ENCODE assay signal across 18 mouse cellular contexts in the genomic region with DNA sequence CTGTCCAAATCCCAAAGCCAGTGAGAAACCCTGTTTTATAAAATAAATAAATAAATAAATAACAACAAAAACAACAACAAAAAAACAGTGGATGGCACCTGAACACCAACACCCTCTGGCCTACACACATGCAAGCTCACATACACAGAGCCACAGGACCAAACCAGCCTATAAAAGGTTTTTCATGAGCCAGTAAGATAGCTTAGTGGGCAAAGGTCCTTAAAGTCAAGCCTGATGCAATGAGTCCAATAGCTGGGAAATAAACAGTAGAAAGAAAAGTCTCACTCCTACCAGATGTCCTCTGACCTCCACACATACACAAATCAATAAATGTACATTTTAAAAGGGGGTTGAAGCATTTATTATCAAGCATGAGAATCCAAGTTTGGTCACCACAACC. TPM values are rescaled to one million over a fixed set of nuclear protein-coding genes. Genes with fewer than 3 reads are reported as not detected.
DNase-seq lines count a peak whose midpoint lies in the region; ATAC-seq and TF ChIP-seq lines count a peak whose summit lies in the region.
"Had no signal": no experiment of that assay in that cellular context is flagged by ENCODE, and none has a peak within 500 bp of the region (broad histone marks: within the 10 kb centered on the region; RNA-seq: fewer than 3 reads in every experiment).

No protein-coding gene starts in this region.

- DNase-seq in adipocyte (ENCODE audit: low spot score): peak; percentile 53
- DNase-seq in liver, embryonic 13.5 days: no peak
- no peak for DNase-seq in liver, postnatal 0 days
- no peak for DNase-seq in cerebellum, adult 9-11 months
- DNase-seq in gastrocnemius, postnatal 36 days: no peak
- DNase-seq: adrenal gland, postnatal 10 days; cerebellum, adult 11-12 months; cerebellum, adult 9-10 months; cerebellum, postnatal 36 days; forebrain, postnatal 0 days; gastrocnemius, postnatal 14 days had no signal

- no peaks in the 10 kb centered on the region for H3K27me3 ChIP-seq in intestine, embryonic 16.5 days (replicated peaks; ENCODE audit: control insufficient read depth, insufficient read depth, low read length)
- no peaks in the 10 kb centered on the region for H3K27me3 ChIP-seq in liver, embryonic 13.5 days
- H3K27me3 ChIP-seq in liver, postnatal 0 days (ENCODE audit: insufficient read depth, low read length): no peaks in the 10 kb centered on the region
- H3K27me3 ChIP-seq: forebrain, embryonic 13.5 days; heart, embryonic 12.5 days had no signal

- no peak overlapping the region for H3K4me2 ChIP-seq in intestine, embryonic 16.5 days (ENCODE audit: low read depth, low read length)
- H3K4me2 ChIP-seq in liver, embryonic 13.5 days: peak overlapping the region; percentile 8; the same call in 1 of the 2 replicates
- peak overlapping the region; percentile 40; the same call in 1 of the 2 replicates for H3K4me2 ChIP-seq in liver, postnatal 0 days (ENCODE audit: low read depth, low read length)
- H3K4me2 ChIP-seq: forebrain, embryonic 13.5 days; heart, embryonic 12.5 days; hindbrain, embryonic 14.5 days had no signal

- TF ChIP-seq CTCF in liver, postnatal 0 days (IDR thresholded peaks at IDR 0.05; ENCODE audit: low read depth): no peak

- no peak overlapping the region for H3K27ac ChIP-seq in intestine, embryonic 16.5 days (ENCODE audit: low read length)
- H3K27ac ChIP-seq in liver, embryonic 13.5 days: peak overlapping the region; percentile 29; the same call in 1 of the 2 replicates
- peak overlapping the region; percentile 77 for H3K27ac ChIP-seq in liver, postnatal 0 days (ENCODE audit: low read depth)
- H3K27ac ChIP-seq: embryonic facial prominence, embryonic 10.5 days; forebrain, embryonic 13.5 days; hindbrain, embryonic 10.5 days; hindbrain, embryonic 14.5 days had no signal

- H3K4me3 ChIP-seq in intestine, embryonic 16.5 days (ENCODE audit: low read length): no peak overlapping the region
- H3K4me3 ChIP-seq in liver, embryonic 13.5 days (replicated peaks): no peak overlapping the region
- no peak overlapping the region for H3K4me3 ChIP-seq in liver, postnatal 0 days (ENCODE audit: low read depth, low read length)
- H3K4me3 ChIP-seq: embryonic facial prominence, embryonic 10.5 days; forebrain, embryonic 13.5 days; heart, embryonic 12.5 days; hindbrain, embryonic 10.5 days had no signal

- no peak for TF ChIP-seq EP300 in liver, postnatal 0 days (IDR thresholded peaks at IDR 0.05; ENCODE audit: low read depth)

- peak; percentile 76 for ATAC-seq in intestine, embryonic 16.5 days
- no peak; the same call in 1 of the 2 replicates for ATAC-seq in liver, embryonic 13.5 days (ENCODE audit: low read depth)
- ATAC-seq in liver, postnatal 0 days: peak; percentile 48
- no peak for ATAC-seq in CD4-positive, CD25-positive, alpha-beta regulatory T cell, adult 4 months
- ATAC-seq: forebrain, embryonic 13.5 days; forebrain, postnatal 0 days had no signal

- H3K9ac ChIP-seq in intestine, embryonic 16.5 days (ENCODE audit: low read depth, low read length): no peak overlapping the region
- H3K9ac ChIP-seq in liver, embryonic 13.5 days: no peak overlapping the region
- H3K9ac ChIP-seq in liver, postnatal 0 days (replicated peaks): no peak overlapping the region
- H3K9ac ChIP-seq: forebrain, embryonic 13.5 days; forebrain, postnatal 0 days; heart, embryonic 12.5 days; hindbrain, embryonic 14.5 days had no signal

- H3K36me3 ChIP-seq in intestine, embryonic 16.5 days (ENCODE audit: control insufficient read depth, insufficient read depth, low read length): no peaks in the 10 kb centered on the region
- no peaks in the 10 kb centered on the region for H3K36me3 ChIP-seq in liver, embryonic 13.5 days
- no peaks in the 10 kb centered on the region for H3K36me3 ChIP-seq in liver, postnatal 0 days (replicated peaks; ENCODE audit: insufficient read depth, low read length)
- H3K36me3 ChIP-seq: embryonic facial prominence, embryonic 10.5 days; heart, embryonic 12.5 days; hindbrain, embryonic 10.5 days had no signal

- intact Hi-C loops in gastrocnemius, postnatal 36 days (cut with DNase I): no loop called here

- no peaks in the 10 kb centered on the region for H3K9me3 ChIP-seq in intestine, embryonic 16.5 days (ENCODE audit: control insufficient read depth, low read length)
- no peaks in the 10 kb centered on the region for H3K9me3 ChIP-seq in liver, embryonic 13.5 days (replicated peaks)
- no peaks in the 10 kb centered on the region for H3K9me3 ChIP-seq in liver, postnatal 0 days (ENCODE audit: low read length)
- H3K9me3 ChIP-seq: embryonic facial prominence, embryonic 10.5 days; forebrain, embryonic 13.5 days; heart, embryonic 12.5 days; hindbrain, embryonic 10.5 days had no signal

- H3K4me1 ChIP-seq in intestine, embryonic 16.5 days (ENCODE audit: control insufficient read depth, insufficient read depth, low read length): peaks cover 20% of the 10 kb centered on the region
- H3K4me1 ChIP-seq in liver, embryonic 13.5 days (replicated peaks): peaks cover 58% of the 10 kb centered on the region
- peaks cover 32% of the 10 kb centered on the region for H3K4me1 ChIP-seq in liver, postnatal 0 days (ENCODE audit: insufficient read depth)

RNA-seq across cellular contexts. Expression of a gene that starts 5.3 kb away (rescaled TPM):
- 13.5 and 16.6 TPM in 2 replicates for polyA plus RNA-seq in intestine, embryonic 16.5 days (2015; fragmentation: Nextera tagmentation; extraction: Ambion mirVana)
- polyA plus RNA-seq in liver, embryonic 13.5 days (2015; fragmentation: Nextera tagmentation; extraction: Ambion mirVana): 15.3 and 20.5 TPM in 2 replicates
- 8.1 and 8.8 TPM in 2 replicates for polyA plus RNA-seq in liver, postnatal 0 days (2015; fragmentation: Nextera tagmentation; extraction: Ambion mirVana)
- total RNA-seq in gastrocnemius, postnatal 36 days (2021): 10 to 100 TPM; 15.5 to 18.7 TPM
- polyA plus RNA-seq in CD4-positive, CD25-positive, alpha-beta regulatory T cell, adult 4 months (2017; shearing (Covaris generic)): 10 to 100 TPM; 14.1 to 15.3 TPM

Comparison
In these comparisons a context has a peak if more than half of its experiments do, and no peak if none do; other contexts are left out.
1. ATAC-seq: peak in intestine, embryonic 16.5 days (single experiment) and liver, postnatal 0 days (single experiment); none in liver, embryonic 13.5 days (single experiment) and CD4-positive, CD25-positive, alpha-beta regulatory T cell, adult 4 months (single experiment).